Mouse (Mus musculus): ENCODE measurements around the gene Satb2.

- TF ChIP-seq CTCF (conservative IDR thresholded peaks at IDR 0.05 in 1 of 2, IDR thresholded peaks at IDR 0.05 in 1 of 2; ENCODE audit: low read depth in 2 of 2, low read length in 2 of 2) (no peak), POLR2A (IDR thresholded peaks at IDR 0.05; ENCODE audit: low read depth, low read length) (no peak), MAX (IDR thresholded peaks at IDR 0.05; ENCODE audit: low read length) (no peak), MYC (IDR thresholded peaks at IDR 0.05; ENCODE audit: low read depth, low read length) (no peak), TBP (conservative IDR thresholded peaks at IDR 0.05; ENCODE audit: low read depth, low read length) (no peak), HCFC1 (IDR thresholded peaks at IDR 0.05; ENCODE audit: low read depth, low read length) (no peak)
Measured at GRCm38 (mm10) chr1:56920472-56920871, 58.0 kb downstream of the Satb2 start.

Data from CH12.LX (cell line).